Mouse (Mus musculus) left cerebral cortex, adult 2 months (tissue): ENCODE data around the gene Ets1. TPM values are rescaled to one million over a fixed set of nuclear protein-coding genes. Genes with fewer than 3 reads are reported as not detected.

Experiments
- DNase-seq, 2 experiments: peaks; one replicate each; pipeline ENCODE4 v3.0.0; 2021 to 2022; ENCODE audit warnings: low spot score in 2 of 2, mixed read lengths in 1 of 2; ENCODE audit errors: extremely low spot score in 1 of 2
- H3K27ac ChIP-seq: fragments of 200-600 bp; 2 replicates; pipeline ENCODE4 v1.8.1; 2022
- H3K4me3 ChIP-seq: fragments of 200-600 bp; 2 replicates; pipeline ENCODE4 v1.8.1; 2022
- CTCF ChIP-seq: fragments of 200-600 bp; IDR thresholded peaks from 2 replicates; pipeline ENCODE4 v1.8.1; 2022; ENCODE audit warnings: antibody characterized with exemption, mild to moderate bottlenecking, moderate library complexity
- intact Hi-C: fragments of 180-260 bp; cut with DNase I; formaldehyde crosslinking; loops from one replicate; pipeline ENCODE4 v1.15.1; 2025
- total RNA-seq, 2 experiments: library from RNA; stranded (reverse); gene quantifications; 2 replicates each; pipeline ENCODE4 v1.2.3; 2021

Gene Ets1
- total RNA-seq, 2 experiments from 2014 or later, result 7.8 to 11.2 TPM

GRCm38 (mm10) chr9:32730656-32731590 lies 94.9 kb downstream of the Ets1 start:
- intact Hi-C loops, result no loop called here
- no peak overlapping the region for H3K4me3 ChIP-seq
- no peak overlapping the region for H3K27ac ChIP-seq
- no peak for TF ChIP-seq CTCF
- DNase-seq, result no peak

GRCm38 (mm10) chr9:32731787-32732186 lies 95.8 kb downstream of the Ets1 start:
- Histone ChIP-seq H3K4me3 (no peak overlapping the region), H3K27ac (no peak overlapping the region)
- intact Hi-C loops, result no loop called here
- DNase-seq, result no peak
- no peak for TF ChIP-seq CTCF

GRCm38 (mm10) chr9:32735071-32735470 lies 99.0 kb downstream of the Ets1 start:
- DNase-seq, result no peak
- H3K27ac ChIP-seq, result no peak overlapping the region; the same call in 1 of the 2 replicates
- intact Hi-C loops, result no loop called here
- no peak for TF ChIP-seq CTCF
- no peak overlapping the region for H3K4me3 ChIP-seq

- intact Hi-C loops, result no loop called here
- H3K4me3 ChIP-seq, result no peak overlapping the region
- no peak for TF ChIP-seq CTCF
- peak overlapping the region; percentile 18 for H3K27ac ChIP-seq
- DNase-seq, result no peak
Measured at GRCm38 (mm10) chr9:32736051-32736450, 100.0 kb downstream of the Ets1 start.

- intact Hi-C loops, result no loop called here
- H3K4me3 ChIP-seq, result no peak overlapping the region
- H3K27ac ChIP-seq, result no peak overlapping the region
- DNase-seq, result no peak
- TF ChIP-seq CTCF, result no peak
Measured at GRCm38 (mm10) chr9:32739988-32740387, 104.0 kb downstream of the Ets1 start.

- intact Hi-C loops, result no loop called here
- no peak for DNase-seq
Measured at GRCm38 (mm10) chr9:32740751-32741387, 104.8 kb downstream of the Ets1 start.

GRCm38 (mm10) chr9:32741681-32742080 lies 105.7 kb downstream of the Ets1 start:
- no peak overlapping the region for H3K4me3 ChIP-seq
- intact Hi-C loops, result no loop called here
- DNase-seq, result no peak
- TF ChIP-seq CTCF, result no peak
- no peak overlapping the region for H3K27ac ChIP-seq

More at GRCm38 (mm10) chr9:32740751-32741387, 104.8 kb downstream of the Ets1 start:
- Histone ChIP-seq H3K27ac (no peak overlapping the region), H3K4me3 (no peak overlapping the region)
- TF ChIP-seq CTCF, result no peak

GRCm38 (mm10) chr9:32743157-32743556 lies 107.1 kb downstream of the Ets1 start:
- DNase-seq, result no peak
- no peak for TF ChIP-seq CTCF
- intact Hi-C loops, result no loop called here
- Histone ChIP-seq H3K4me3 (no peak overlapping the region), H3K27ac (no peak overlapping the region)

GRCm38 (mm10) chr9:32743642-32744161 lies 107.7 kb downstream of the Ets1 start:
- intact Hi-C loops, result no loop called here
- no peak for DNase-seq
- Histone ChIP-seq H3K27ac (no peak overlapping the region), H3K4me3 (no peak overlapping the region)
- no peak for TF ChIP-seq CTCF

- Histone ChIP-seq H3K27ac (no peak overlapping the region), H3K4me3 (no peak overlapping the region)
- DNase-seq, result no peak
- intact Hi-C loops, result no loop called here
- no peak for TF ChIP-seq CTCF
Measured at GRCm38 (mm10) chr9:32744288-32744687, 108.3 kb downstream of the Ets1 start.

- no peak for TF ChIP-seq CTCF
- no peak overlapping the region for H3K4me3 ChIP-seq
- DNase-seq, result no peak
- no peak overlapping the region for H3K27ac ChIP-seq
- intact Hi-C loops, result no loop called here
Measured at GRCm38 (mm10) chr9:32745079-32745763, 109.2 kb downstream of the Ets1 start.

GRCm38 (mm10) chr9:32745998-32746397 lies 110.0 kb downstream of the Ets1 start:
- intact Hi-C loops, result no loop called here
- Histone ChIP-seq H3K27ac (no peak overlapping the region), H3K4me3 (no peak overlapping the region)
- no peak for DNase-seq
- no peak for TF ChIP-seq CTCF
